Mouse (Mus musculus) adrenal gland, postnatal 36 days (tissue): Measurements from ENCODE around the gene Adgrl1. TPM values are rescaled to one million over a fixed set of nuclear protein-coding genes. Genes with fewer than 3 reads are reported as not detected.

Source experiments
- DNase-seq, 2 experiments: peaks; one replicate each; pipeline ENCODE4 v3.0.0; 2021; ENCODE audit warnings: mixed read lengths in 1 of 2
- total RNA-seq, 2 experiments: library from RNA; stranded (reverse); gene quantifications; 2 replicates each; pipeline ENCODE4 v1.2.3; 2021

Adgrl1 gene
- total RNA-seq, 2 experiments from 2014 or later, result 62.4 to 73.4 TPM

- DNase-seq, result no peak
Observed at GRCm38 (mm10) chr8:83901566-83902485, 1.9 kb downstream of the Adgrl1 start.

GRCm38 (mm10) chr8:83902961-83903666 is 3.2 kb downstream of the Adgrl1 start:
- DNase-seq, result peak; percentile 52 to 68

GRCm38 (mm10) chr8:83908583-83908982 is 8.7 kb downstream of the Adgrl1 start:
- DNase-seq, result no peak

- DNase-seq, result no peak
Observed at GRCm38 (mm10) chr8:83909311-83909710, 9.4 kb downstream of the Adgrl1 start.

- no peak for DNase-seq
Observed at GRCm38 (mm10) chr8:83911809-83912731, 12.2 kb downstream of the Adgrl1 start.

GRCm38 (mm10) chr8:83914232-83914631 is 14.3 kb downstream of the Adgrl1 start:
- no peak for DNase-seq

GRCm38 (mm10) chr8:83914860-83915259 is 15.0 kb downstream of the Adgrl1 start:
- peak in 1 of 2 experiments; percentile 46 for DNase-seq

GRCm38 (mm10) chr8:83916015-83916414 is 16.1 kb downstream of the Adgrl1 start:
- DNase-seq, result no peak

GRCm38 (mm10) chr8:83917566-83917965 is 17.7 kb downstream of the Adgrl1 start:
- peak; percentile 65 to 67 for DNase-seq

- DNase-seq, result peak; percentile 81 to 84
Observed at GRCm38 (mm10) chr8:83921558-83921957, 21.7 kb downstream of the Adgrl1 start.

- no peak for DNase-seq
Observed at GRCm38 (mm10) chr8:83922727-83923126, 22.8 kb downstream of the Adgrl1 start.

GRCm38 (mm10) chr8:83924585-83924984 is 24.7 kb downstream of the Adgrl1 start:
- DNase-seq, result no peak

GRCm38 (mm10) chr8:83926266-83926665 is 26.4 kb downstream of the Adgrl1 start:
- peak; percentile 85 to 88 for DNase-seq

- DNase-seq, result no peak
Observed at GRCm38 (mm10) chr8:83934222-83934621, 34.3 kb downstream of the Adgrl1 start.

GRCm38 (mm10) chr8:83934994-83935393 is 35.1 kb downstream of the Adgrl1 start:
- peak; percentile 52 to 63 for DNase-seq

- no peak for DNase-seq
Observed at GRCm38 (mm10) chr8:83935435-83935834, 35.5 kb downstream of the Adgrl1 start.

- DNase-seq, result no peak
Observed at GRCm38 (mm10) chr8:83937645-83938044, 37.7 kb downstream of the Adgrl1 start.

GRCm38 (mm10) chr8:83938330-83938729 is 38.4 kb downstream of the Adgrl1 start:
- no peak for DNase-seq

GRCm38 (mm10) chr8:83941066-83941677 is 41.3 kb downstream of the Adgrl1 start:
- peak; percentile 51 to 69 for DNase-seq

GRCm38 (mm10) chr8:83942446-83942845 is 42.5 kb downstream of the Adgrl1 start:
- no peak for DNase-seq

- no peak for DNase-seq
Observed at GRCm38 (mm10) chr8:83945540-83945939, 45.6 kb downstream of the Adgrl1 start.

GRCm38 (mm10) chr8:83954749-83955105 is 54.8 kb downstream of the Adgrl1 start:
- DNase-seq, result no peak
